Mouse (Mus musculus) neural tube, embryonic 12.5 days (tissue): ENCODE measurements around the gene Mmrn2. TPM values are rescaled to one million over a fixed set of nuclear protein-coding genes. Genes with fewer than 3 reads are reported as not detected.

Source experiments
- ATAC-seq: fragments of 200-750 bp; cut with Nextera tagmentation; 2 replicates; pipeline ENCODE4 v1.8.0; 2017; ENCODE audit warnings: low read depth, mild to moderate bottlenecking, moderate TSS enrichment, moderate library complexity; ENCODE audit not compliant: low FRiP score
- H3K27ac ChIP-seq: fragments of 300-500 bp; sonication (generic); 2 replicates; pipeline ENCODE4 v1.5.1; 2016
- H3K27me3 ChIP-seq: fragments of 300-500 bp; sonication (generic); replicated peaks from 2 replicates; pipeline ENCODE4 v1.6.1; 2016; ENCODE audit warnings: mild to moderate bottlenecking
- H3K36me3 ChIP-seq: fragments of 300-500 bp; sonication (generic); 2 replicates; pipeline ENCODE4 v1.6.1; 2016; ENCODE audit warnings: mild to moderate bottlenecking
- H3K4me1 ChIP-seq: fragments of 300-500 bp; sonication (generic); 2 replicates; pipeline ENCODE4 v1.6.1; 2016
- H3K4me2 ChIP-seq: fragments of 300-500 bp; sonication (generic); replicated peaks from 2 replicates; pipeline ENCODE4 v1.6.1; 2016; ENCODE audit warnings: mild to moderate bottlenecking
- H3K4me3 ChIP-seq: fragments of 300-500 bp; sonication (generic); 2 replicates; pipeline ENCODE4 v1.5.1; 2016
- H3K9ac ChIP-seq: fragments of 300-500 bp; sonication (generic); 2 replicates; pipeline ENCODE4 v1.6.1; 2016; ENCODE audit warnings: mild to moderate bottlenecking
- H3K9me3 ChIP-seq: fragments of 300-500 bp; sonication (generic); 2 replicates; pipeline ENCODE4 v1.6.1; 2016; ENCODE audit warnings: mild to moderate bottlenecking
- WGBS: fragments of 180-500 bp; shearing (Covaris S2); methylation state at CpG from one replicate; pipeline ENCODE4 v1.1.7; 2016; 5-methylcytosine and 5-hydroxymethylcytosine counted together
- polyA plus RNA-seq: library from polyadenylated mRNA; unstranded; fragments of >200 nt; fragmentation: Nextera tagmentation; extraction: Ambion mirVana; gene quantifications from 2 replicates; pipeline ENCODE4 v1.2.1, GENCODE M21; 2016

The Mmrn2 gene
- polyA plus RNA-seq, 1 experiment from 2014 or later: 7.8 TPM

DNA sequence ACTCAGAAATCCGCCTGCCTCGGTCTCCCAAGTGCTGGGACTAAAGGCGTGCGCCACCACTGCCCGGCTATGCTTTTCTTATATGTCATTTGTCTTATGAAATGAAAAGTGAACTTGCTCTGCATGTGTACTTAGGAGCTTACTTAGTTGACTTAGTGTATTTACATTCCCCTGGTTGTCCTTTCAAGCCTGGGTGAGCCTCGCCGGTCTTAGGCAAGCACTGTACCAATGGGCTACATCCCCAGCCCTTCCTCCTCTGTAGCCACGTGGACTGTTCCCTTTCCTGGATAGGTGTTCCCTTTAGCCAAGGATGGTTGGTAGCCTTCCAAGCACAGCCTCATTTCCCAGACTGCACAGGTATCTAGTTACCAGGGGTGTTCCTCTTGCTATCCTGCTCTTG, 26.3 kb upstream of the Mmrn2 start:
- Histone ChIP-seq H3K4me2 (no peak overlapping the region), H3K4me1 (no peaks in the 10 kb centered on the region), H3K27ac (no peak overlapping the region), H3K9ac (no peak overlapping the region), H3K9me3 (no peaks in the 10 kb centered on the region), H3K4me3 (no peak overlapping the region), H3K27me3 (no peaks in the 10 kb centered on the region), H3K36me3 (peaks cover 6% of the 10 kb centered on the region; the same call in 1 of the 2 replicates)
- 87% methylated on average over 8 of the region's 8 CpGs for WGBS
- ATAC-seq: no peak

DNA sequence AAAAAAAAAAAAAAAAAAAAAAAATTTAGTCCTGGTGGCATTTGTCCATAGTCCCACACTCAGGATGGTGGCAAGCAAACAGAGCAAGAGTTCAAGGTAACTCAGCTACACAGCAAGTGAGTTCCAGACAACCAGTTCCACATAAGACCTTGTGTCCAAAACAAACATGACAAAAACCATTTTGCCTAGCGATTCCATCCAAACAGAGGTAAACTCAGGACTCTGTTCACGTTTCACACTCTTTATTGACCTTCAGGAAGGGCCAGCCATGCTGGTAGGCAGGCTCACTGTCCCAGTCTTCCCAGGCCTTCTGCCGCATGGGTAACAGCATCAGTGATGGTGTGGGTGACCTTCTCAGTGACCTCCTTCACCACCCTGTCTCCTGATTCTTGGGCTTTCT, 23.6 kb upstream of the Mmrn2 start:
- H3K27ac ChIP-seq: no peak overlapping the region
- no peaks in the 10 kb centered on the region for H3K9me3 ChIP-seq
- no peak overlapping the region for H3K4me2 ChIP-seq
- no peak for ATAC-seq
- no peak overlapping the region for H3K4me3 ChIP-seq
- H3K4me1 ChIP-seq: no peaks in the 10 kb centered on the region
- no peak overlapping the region for H3K9ac ChIP-seq
- 60% methylated on average over 3 of the region's 3 CpGs for WGBS
- H3K27me3 ChIP-seq: no peaks in the 10 kb centered on the region
- H3K36me3 ChIP-seq: no peaks in the 10 kb centered on the region

DNA sequence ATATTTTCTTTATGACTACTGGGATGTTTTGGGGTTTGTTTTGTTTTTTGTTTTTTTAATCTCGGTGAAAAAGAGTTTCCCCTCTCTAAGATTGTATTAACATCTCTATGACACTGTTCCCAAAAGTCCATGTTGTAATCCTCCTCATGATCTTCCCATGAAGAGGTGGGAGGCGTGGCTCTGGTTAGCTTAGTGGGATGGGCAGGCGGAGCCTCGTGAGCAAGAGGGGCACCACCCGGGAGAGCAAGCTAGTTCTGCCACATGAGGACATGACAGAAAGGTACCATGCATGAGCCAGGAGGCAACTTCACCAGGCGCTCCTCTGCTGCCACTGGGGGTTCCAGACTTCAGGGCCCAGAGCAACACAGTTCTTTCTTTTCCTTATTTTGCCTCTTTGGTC, 22.7 kb upstream of the Mmrn2 start:
- Histone ChIP-seq H3K4me2 (no peak overlapping the region), H3K27ac (no peak overlapping the region), H3K9me3 (no peaks in the 10 kb centered on the region), H3K9ac (no peak overlapping the region), H3K36me3 (no peaks in the 10 kb centered on the region), H3K4me3 (no peak overlapping the region), H3K4me1 (no peaks in the 10 kb centered on the region), H3K27me3 (no peaks in the 10 kb centered on the region)
- ATAC-seq: no peak
- WGBS: 77% methylated on average over 6 of the region's 6 CpGs

DNA sequence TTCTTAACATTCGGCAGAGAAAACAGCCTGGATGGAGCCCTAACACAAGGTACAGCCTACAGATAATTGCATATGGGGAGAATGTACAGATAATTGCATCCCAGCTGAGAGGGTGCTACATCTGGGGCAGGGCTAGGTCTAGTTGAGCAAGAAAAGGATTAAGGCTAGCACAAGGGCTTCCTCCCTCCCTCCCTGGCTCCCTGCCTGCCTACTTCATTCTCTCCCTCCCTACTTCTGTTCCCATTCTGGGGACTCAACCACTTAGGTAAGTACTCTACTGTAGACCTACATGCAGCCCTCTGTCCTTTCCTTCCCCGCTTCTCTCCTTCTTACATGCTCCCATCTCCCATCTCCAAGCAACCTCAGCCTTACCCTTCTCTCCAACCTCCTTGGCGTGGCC, 21.9 kb upstream of the Mmrn2 start:
- H3K27ac ChIP-seq: no peak overlapping the region
- H3K9me3 ChIP-seq: no peaks in the 10 kb centered on the region
- 91% methylated on average over 3 of the region's 3 CpGs for WGBS
- no peak overlapping the region for H3K9ac ChIP-seq
- H3K27me3 ChIP-seq: no peaks in the 10 kb centered on the region
- H3K4me1 ChIP-seq: no peaks in the 10 kb centered on the region
- no peak for ATAC-seq
- no peaks in the 10 kb centered on the region for H3K36me3 ChIP-seq
- H3K4me3 ChIP-seq: no peak overlapping the region
- H3K4me2 ChIP-seq: no peak overlapping the region

DNA sequence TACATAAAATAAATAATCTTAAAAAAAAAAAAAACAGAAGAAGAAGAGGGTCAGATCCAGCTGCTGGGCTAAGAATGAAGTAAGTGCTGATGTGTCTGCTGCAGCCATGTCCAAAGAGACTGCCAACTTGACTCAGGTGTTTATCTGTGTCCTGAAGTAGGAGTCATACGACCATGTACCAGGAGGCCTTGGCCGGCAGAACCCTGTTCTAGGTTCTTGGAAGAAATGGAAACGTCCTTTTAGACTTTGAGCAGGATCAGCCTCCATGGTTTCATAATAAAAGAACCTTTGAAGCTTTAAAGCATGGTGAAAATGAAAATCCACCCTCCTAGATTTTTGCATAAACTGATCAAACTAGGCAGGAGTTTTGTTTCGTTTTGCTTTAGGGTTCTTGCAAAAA, 20.8 kb upstream of the Mmrn2 start:
- no peak overlapping the region for H3K4me3 ChIP-seq
- H3K27ac ChIP-seq: no peak overlapping the region
- no peaks in the 10 kb centered on the region for H3K9me3 ChIP-seq
- H3K4me1 ChIP-seq: no peaks in the 10 kb centered on the region
- H3K27me3 ChIP-seq: no peaks in the 10 kb centered on the region
- WGBS: 87% methylated on average over 4 of the region's 4 CpGs
- no peak overlapping the region for H3K4me2 ChIP-seq
- H3K9ac ChIP-seq: no peak overlapping the region
- no peaks in the 10 kb centered on the region for H3K36me3 ChIP-seq
- no peak for ATAC-seq

- Histone ChIP-seq H3K4me1 (no peaks in the 10 kb centered on the region), H3K27me3 (no peaks in the 10 kb centered on the region), H3K9ac (no peak within 1 kb of the TSS), H3K9me3 (no peaks in the 10 kb centered on the region), H3K36me3 (no peaks in the 10 kb centered on the region), H3K4me2 (no peak within 1 kb of the TSS), H3K27ac (no peak within 1 kb of the TSS), H3K4me3 (no peak within 1 kb of the TSS)
- no peak for ATAC-seq
- 82% methylated on average over 6 of the region's 6 CpGs for WGBS
Observed at GRCm38 (mm10) chr14:34355301-34355700, 20.0 kb upstream of the Mmrn2 start, which contains the start of gene Fam25c. Gene Fam25c, minus strand, starts transcription at chr14:34355433.

GRCm38 (mm10) chr14:34357671-34358455, 17.4 kb upstream of the Mmrn2 start:
- H3K9ac ChIP-seq: no peak overlapping the region
- H3K36me3 ChIP-seq: no peaks in the 10 kb centered on the region
- no peaks in the 10 kb centered on the region for H3K9me3 ChIP-seq
- no peak overlapping the region for H3K4me2 ChIP-seq
- WGBS: 83% methylated on average over 7 of the region's 7 CpGs
- no peak overlapping the region for H3K4me3 ChIP-seq
- no peak for ATAC-seq
- no peak overlapping the region for H3K27ac ChIP-seq
- no peaks in the 10 kb centered on the region for H3K27me3 ChIP-seq
- no peaks in the 10 kb centered on the region for H3K4me1 ChIP-seq

GRCm38 (mm10) chr14:34359676-34360244, 15.5 kb upstream of the Mmrn2 start:
- no peaks in the 10 kb centered on the region for H3K27me3 ChIP-seq

DNA sequence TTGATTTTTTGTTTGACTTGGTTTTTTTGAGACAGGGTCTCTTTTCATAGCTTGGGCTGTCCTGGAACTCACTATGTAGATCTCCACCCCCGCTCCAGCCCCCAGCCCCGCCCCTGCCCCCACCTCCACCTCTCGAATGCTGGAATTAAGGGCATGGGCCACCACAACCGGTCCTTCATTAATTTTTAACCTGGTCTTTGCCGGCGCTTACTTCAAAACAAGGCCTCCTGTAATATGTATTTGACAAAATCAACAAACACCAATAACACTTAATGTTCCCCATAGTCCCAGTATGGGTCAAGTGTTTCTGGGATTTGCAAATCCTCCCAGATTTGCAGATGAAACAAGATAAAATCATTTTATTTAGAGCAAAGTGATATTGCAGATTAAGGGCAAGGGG, 15.0 kb upstream of the Mmrn2 start:
- Histone ChIP-seq H3K9ac (no peak overlapping the region), H3K4me3 (no peak overlapping the region), H3K27me3 (no peaks in the 10 kb centered on the region), H3K36me3 (no peaks in the 10 kb centered on the region), H3K9me3 (no peaks in the 10 kb centered on the region), H3K4me2 (no peak overlapping the region), H3K4me1 (peaks cover 4% of the 10 kb centered on the region; the same call in 1 of the 2 replicates), H3K27ac (no peak overlapping the region)
- ATAC-seq: no peak
- WGBS: 54% methylated on average over 6 of the region's 6 CpGs

More at GRCm38 (mm10) chr14:34359676-34360244, 15.5 kb upstream of the Mmrn2 start:
- Histone ChIP-seq H3K9me3 (no peaks in the 10 kb centered on the region), H3K4me3 (no peak overlapping the region), H3K36me3 (no peaks in the 10 kb centered on the region), H3K27ac (no peak overlapping the region), H3K9ac (no peak overlapping the region), H3K4me2 (no peak overlapping the region), H3K4me1 (peaks cover 4% of the 10 kb centered on the region; the same call in 1 of the 2 replicates)
- 49% methylated on average over 5 of the region's 5 CpGs for WGBS
- ATAC-seq: no peak

DNA sequence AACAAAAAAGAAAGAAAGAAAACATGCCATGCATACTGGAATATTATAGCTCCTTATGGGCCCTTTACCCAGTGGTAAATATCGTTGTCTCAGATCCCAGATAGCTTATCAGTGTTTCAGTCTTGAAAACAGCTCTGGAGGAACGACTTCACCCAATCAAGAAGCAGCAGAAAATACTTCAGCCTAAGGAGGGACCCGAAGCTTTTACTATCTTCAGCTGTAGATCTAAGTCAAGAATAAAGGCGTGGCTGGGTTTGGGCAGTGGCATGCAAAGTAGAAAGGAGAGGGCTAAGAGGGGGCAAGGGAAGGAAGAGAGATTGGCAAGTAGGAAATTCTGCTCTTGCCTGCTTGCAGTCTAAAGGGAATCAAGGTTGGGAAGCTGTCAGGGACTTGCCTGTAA, 13.1 kb upstream of the Mmrn2 start:
- no peak overlapping the region for H3K4me2 ChIP-seq
- no peak overlapping the region for H3K9ac ChIP-seq
- no peaks in the 10 kb centered on the region for H3K9me3 ChIP-seq
- no peak overlapping the region for H3K27ac ChIP-seq
- no peak for ATAC-seq
- H3K4me1 ChIP-seq: peaks cover 4% of the 10 kb centered on the region; the same call in 1 of the 2 replicates
- WGBS: 84% methylated on average over 4 of the region's 4 CpGs
- H3K27me3 ChIP-seq: no peaks in the 10 kb centered on the region
- no peaks in the 10 kb centered on the region for H3K36me3 ChIP-seq
- H3K4me3 ChIP-seq: no peak overlapping the region

- no peaks in the 10 kb centered on the region for H3K36me3 ChIP-seq
Observed at GRCm38 (mm10) chr14:34362726-34363445, 12.4 kb upstream of the Mmrn2 start.

More at GRCm38 (mm10) chr14:34362726-34363445, 12.4 kb upstream of the Mmrn2 start:
- H3K4me3 ChIP-seq: peak overlapping the region; percentile 33
- peaks cover 4% of the 10 kb centered on the region; the same call in 1 of the 2 replicates for H3K4me1 ChIP-seq
- H3K27ac ChIP-seq: no peak overlapping the region
- peak; percentile 48; the same call in 1 of the 2 replicates for ATAC-seq
- 33% methylated on average over 18 of the region's 18 CpGs for WGBS
- peak overlapping the region; percentile 23; the same call in 1 of the 2 replicates for H3K9ac ChIP-seq
- H3K27me3 ChIP-seq: no peaks in the 10 kb centered on the region
- peak overlapping the region; percentile 76 for H3K4me2 ChIP-seq
- H3K9me3 ChIP-seq: no peaks in the 10 kb centered on the region
